Mouse (Mus musculus) cortical plate, adult 2 months (tissue): Measurements from ENCODE around the gene Psme3.

ENCODE experiments used
- CTCF ChIP-seq: fragments of 200-500 bp; IDR thresholded peaks from 2 replicates; pipeline ENCODE4 v1.5.1; 2011; ENCODE audit warnings: mild to moderate bottlenecking, control low read depth, low read length; ENCODE audit not compliant: insufficient read depth; ENCODE audit errors: extremely low read depth
- POLR2A ChIP-seq: fragments of 200-500 bp; IDR thresholded peaks from 2 replicates; pipeline ENCODE4 v1.6.1; 2011; ENCODE audit warnings: mild to moderate bottlenecking, low read length, control low read depth; ENCODE audit not compliant: insufficient read depth; ENCODE audit errors: extremely low read depth

GRCm38 (mm10) chr11:101351721-101352111 is 35.7 kb downstream of the Psme3 start:
- TF ChIP-seq CTCF (no peak), POLR2A (no peak)
